Mouse (Mus musculus): Measurements from ENCODE around the gene Cacna2d1. TPM values are rescaled to one million over a fixed set of nuclear protein-coding genes. Genes with fewer than 3 reads are reported as not detected.

Gene Cacna2d1
- polyA plus RNA-seq, 1 experiment, result 1.00 TPM

DNA sequence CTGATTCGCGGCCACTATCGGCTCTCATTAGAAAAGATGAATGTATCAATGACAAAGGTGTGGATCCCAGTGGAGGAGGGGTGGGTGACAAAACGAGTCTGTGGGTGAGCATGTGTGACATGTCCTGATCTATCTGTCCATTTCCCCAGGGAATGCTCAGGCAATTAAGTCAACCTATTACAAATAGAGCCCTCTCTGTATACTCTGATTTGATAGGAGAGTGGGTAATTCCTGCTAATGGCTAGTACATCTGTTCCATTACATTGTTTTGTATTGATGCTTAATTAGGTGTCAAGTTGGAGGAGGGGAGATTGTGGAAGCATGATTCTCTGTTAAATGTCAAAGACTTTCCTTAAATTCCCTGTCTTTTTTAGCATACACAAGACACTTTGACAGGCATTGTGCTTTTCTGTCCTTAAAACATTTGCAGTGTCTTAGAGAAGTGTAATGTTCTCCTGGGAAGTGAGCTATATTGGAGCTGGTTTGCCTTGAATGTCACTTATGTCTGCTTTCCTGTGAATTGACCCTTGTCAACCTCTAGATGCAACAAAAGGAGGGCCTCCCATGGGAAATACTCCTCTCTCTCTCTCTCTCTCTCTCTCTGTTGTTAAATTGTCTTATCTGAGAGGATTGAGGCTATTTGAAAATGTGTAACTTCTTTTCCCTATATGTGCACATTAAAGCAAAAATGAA, 58.9 kb downstream of the Cacna2d1 start:
- no peak overlapping the region for H3K27ac ChIP-seq (ENCODE audit: control insufficient read depth, insufficient read depth, low read length)
- H3K4me3 ChIP-seq (ENCODE audit: control insufficient read depth, insufficient read depth, low read length), result no peak overlapping the region
- no peak for TF ChIP-seq CTCF (IDR thresholded peaks at IDR 0.05; ENCODE audit: borderline replicate concordance, control insufficient read depth, extremely low read depth, insufficient read depth, low read length, poor library complexity)
- no peak for TF ChIP-seq POLR2A (IDR thresholded peaks at IDR 0.05; ENCODE audit: control insufficient read depth, extremely low read depth, insufficient read depth, low read length, poor library complexity)
- WGBS, result 85% methylated on average over 4 of the region's 4 CpGs
- no peaks in the 10 kb centered on the region for H3K4me1 ChIP-seq (replicated peaks; ENCODE audit: control insufficient read depth, insufficient read depth, low read length)
- DNase-seq, result no peak
- no peaks in the 10 kb centered on the region for H3K27me3 ChIP-seq (ENCODE audit: control insufficient read depth, insufficient read depth, low read length)
- no peaks in the 10 kb centered on the region for H3K36me3 ChIP-seq (ENCODE audit: control insufficient read depth, insufficient read depth, low read length)

DNA sequence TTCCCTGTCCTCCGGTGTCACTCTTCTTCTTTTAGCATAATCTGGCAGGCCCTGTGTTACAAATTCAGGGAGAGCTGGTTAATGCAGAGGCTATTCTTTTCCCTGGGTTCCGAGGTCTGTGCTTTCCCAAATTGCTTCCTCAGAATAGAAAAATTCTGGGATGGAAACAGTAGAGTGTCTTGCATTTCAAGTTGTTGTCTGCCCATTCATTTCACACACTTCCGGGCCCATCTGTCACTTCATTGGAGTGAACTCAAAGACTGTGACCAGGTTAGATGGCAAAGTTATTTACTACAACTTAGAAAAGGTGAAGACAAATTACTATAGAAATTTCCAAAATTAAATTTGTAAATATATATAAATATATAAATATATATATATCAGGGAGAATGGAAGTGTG, 62.7 kb downstream of the Cacna2d1 start:
- WGBS, result 92% methylated on average over 3 of the region's 3 CpGs
- Histone ChIP-seq H3K4me3 (ENCODE audit: control insufficient read depth, insufficient read depth, low read length) (no peak overlapping the region), H3K36me3 (ENCODE audit: control insufficient read depth, insufficient read depth, low read length) (no peaks in the 10 kb centered on the region), H3K27ac (ENCODE audit: control insufficient read depth, insufficient read depth, low read length) (no peak overlapping the region), H3K4me1 (replicated peaks; ENCODE audit: control insufficient read depth, insufficient read depth, low read length) (no peaks in the 10 kb centered on the region), H3K27me3 (ENCODE audit: control insufficient read depth, insufficient read depth, low read length) (no peaks in the 10 kb centered on the region)
- TF ChIP-seq CTCF (IDR thresholded peaks at IDR 0.05; ENCODE audit: borderline replicate concordance, control insufficient read depth, extremely low read depth, insufficient read depth, low read length, poor library complexity), result no peak
- TF ChIP-seq POLR2A (IDR thresholded peaks at IDR 0.05; ENCODE audit: control insufficient read depth, extremely low read depth, insufficient read depth, low read length, poor library complexity), result no peak
- no peak for DNase-seq

GRCm38 (mm10) chr5:15997769-15998168, 63.3 kb downstream of the Cacna2d1 start:
- WGBS, result 96% methylated on average over 1 of the region's 1 CpGs
- H3K4me1 ChIP-seq (replicated peaks; ENCODE audit: control insufficient read depth, insufficient read depth, low read length), result no peaks in the 10 kb centered on the region
- DNase-seq, result no peak
- no peaks in the 10 kb centered on the region for H3K36me3 ChIP-seq (ENCODE audit: control insufficient read depth, insufficient read depth, low read length)
- H3K27me3 ChIP-seq (ENCODE audit: control insufficient read depth, insufficient read depth, low read length), result no peaks in the 10 kb centered on the region
- no peak for TF ChIP-seq POLR2A (IDR thresholded peaks at IDR 0.05; ENCODE audit: control insufficient read depth, extremely low read depth, insufficient read depth, low read length, poor library complexity)
- TF ChIP-seq CTCF (IDR thresholded peaks at IDR 0.05; ENCODE audit: borderline replicate concordance, control insufficient read depth, extremely low read depth, insufficient read depth, low read length, poor library complexity), result no peak
- no peak overlapping the region for H3K27ac ChIP-seq (ENCODE audit: control insufficient read depth, insufficient read depth, low read length)
- no peak overlapping the region for H3K4me3 ChIP-seq (ENCODE audit: control insufficient read depth, insufficient read depth, low read length)

GRCm38 (mm10) chr5:16000917-16001316, 66.4 kb downstream of the Cacna2d1 start:
- H3K4me1 ChIP-seq (replicated peaks; ENCODE audit: control insufficient read depth, insufficient read depth, low read length), result no peaks in the 10 kb centered on the region
- no peak overlapping the region for H3K4me3 ChIP-seq (ENCODE audit: control insufficient read depth, insufficient read depth, low read length)
- H3K27ac ChIP-seq (ENCODE audit: control insufficient read depth, insufficient read depth, low read length), result no peak overlapping the region
- no peaks in the 10 kb centered on the region for H3K36me3 ChIP-seq (ENCODE audit: control insufficient read depth, insufficient read depth, low read length)
- no peak for DNase-seq
- no peaks in the 10 kb centered on the region for H3K27me3 ChIP-seq (ENCODE audit: control insufficient read depth, insufficient read depth, low read length)
- TF ChIP-seq POLR2A (IDR thresholded peaks at IDR 0.05; ENCODE audit: control insufficient read depth, extremely low read depth, insufficient read depth, low read length, poor library complexity), result no peak
- TF ChIP-seq CTCF (IDR thresholded peaks at IDR 0.05; ENCODE audit: borderline replicate concordance, control insufficient read depth, extremely low read depth, insufficient read depth, low read length, poor library complexity), result no peak
- WGBS, result 97% methylated on average over 2 of the region's 2 CpGs

DNA sequence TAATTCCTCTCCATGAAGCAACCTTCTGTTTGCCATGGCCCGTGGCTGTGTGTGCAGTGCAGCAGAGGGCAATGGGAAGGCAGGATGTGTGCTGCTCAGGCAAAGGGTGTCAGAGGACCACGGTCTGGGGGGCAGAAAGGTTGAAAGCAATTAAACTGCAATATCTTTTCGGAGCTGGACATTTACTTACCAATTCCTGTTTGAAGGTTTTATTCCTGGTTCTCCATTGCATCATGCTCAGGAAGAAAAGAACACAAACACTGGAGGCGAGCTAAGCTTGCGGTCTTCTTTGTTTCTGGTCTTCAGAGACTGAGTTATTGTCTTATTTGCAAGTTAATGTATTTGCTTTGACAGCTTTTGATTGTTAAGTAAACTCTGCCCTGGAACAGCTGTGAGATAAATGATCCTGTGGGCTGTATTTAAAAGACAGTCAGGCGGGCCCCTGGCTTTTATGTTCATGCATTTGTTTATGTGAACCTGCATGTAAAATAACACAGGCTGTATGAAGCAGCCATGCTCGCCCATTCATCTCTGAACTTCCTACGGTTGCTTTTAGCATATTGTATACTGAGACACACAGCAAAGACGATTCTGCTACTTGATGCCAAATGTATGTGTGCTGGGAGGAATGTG, 68.1 kb downstream of the Cacna2d1 start:
- Histone ChIP-seq H3K27me3 (ENCODE audit: control insufficient read depth, insufficient read depth, low read length) (no peaks in the 10 kb centered on the region), H3K27ac (ENCODE audit: control insufficient read depth, insufficient read depth, low read length) (no peak overlapping the region), H3K4me1 (replicated peaks; ENCODE audit: control insufficient read depth, insufficient read depth, low read length) (no peaks in the 10 kb centered on the region), H3K4me3 (ENCODE audit: control insufficient read depth, insufficient read depth, low read length) (no peak overlapping the region), H3K36me3 (ENCODE audit: control insufficient read depth, insufficient read depth, low read length) (no peaks in the 10 kb centered on the region)
- no peak for DNase-seq
- 63% methylated on average over 9 of the region's 9 CpGs for WGBS
- TF ChIP-seq POLR2A (IDR thresholded peaks at IDR 0.05; ENCODE audit: control insufficient read depth, extremely low read depth, insufficient read depth, low read length, poor library complexity), result no peak
- TF ChIP-seq CTCF (IDR thresholded peaks at IDR 0.05; ENCODE audit: borderline replicate concordance, control insufficient read depth, extremely low read depth, insufficient read depth, low read length, poor library complexity), result no peak

GRCm38 (mm10) chr5:16004305-16004704, 69.8 kb downstream of the Cacna2d1 start:
- Histone ChIP-seq H3K36me3 (ENCODE audit: control insufficient read depth, insufficient read depth, low read length) (no peaks in the 10 kb centered on the region), H3K4me3 (ENCODE audit: control insufficient read depth, insufficient read depth, low read length) (no peak overlapping the region), H3K27ac (ENCODE audit: control insufficient read depth, insufficient read depth, low read length) (no peak overlapping the region), H3K4me1 (replicated peaks; ENCODE audit: control insufficient read depth, insufficient read depth, low read length) (no peaks in the 10 kb centered on the region), H3K27me3 (ENCODE audit: control insufficient read depth, insufficient read depth, low read length) (no peaks in the 10 kb centered on the region)
- TF ChIP-seq CTCF (IDR thresholded peaks at IDR 0.05; ENCODE audit: borderline replicate concordance, control insufficient read depth, extremely low read depth, insufficient read depth, low read length, poor library complexity), result no peak
- TF ChIP-seq POLR2A (IDR thresholded peaks at IDR 0.05; ENCODE audit: control insufficient read depth, extremely low read depth, insufficient read depth, low read length, poor library complexity), result no peak
- WGBS, result 77% methylated on average over 6 of the region's 6 CpGs
- DNase-seq, result no peak

Measured in thymus, adult 2 months (tissue).